Mouse (Mus musculus) liver, adult (tissue): ENCODE measurements around the gene Dis3l2.

ENCODE experiments used
- GATA4 ChIP-seq: IDR thresholded peaks from 2 replicates; pipeline ENCODE4 v1.6.1; 2014; ENCODE audit warnings: mild to moderate bottlenecking, low read length; ENCODE audit not compliant: insufficient replicate concordance

Gene Dis3l2

DNA sequence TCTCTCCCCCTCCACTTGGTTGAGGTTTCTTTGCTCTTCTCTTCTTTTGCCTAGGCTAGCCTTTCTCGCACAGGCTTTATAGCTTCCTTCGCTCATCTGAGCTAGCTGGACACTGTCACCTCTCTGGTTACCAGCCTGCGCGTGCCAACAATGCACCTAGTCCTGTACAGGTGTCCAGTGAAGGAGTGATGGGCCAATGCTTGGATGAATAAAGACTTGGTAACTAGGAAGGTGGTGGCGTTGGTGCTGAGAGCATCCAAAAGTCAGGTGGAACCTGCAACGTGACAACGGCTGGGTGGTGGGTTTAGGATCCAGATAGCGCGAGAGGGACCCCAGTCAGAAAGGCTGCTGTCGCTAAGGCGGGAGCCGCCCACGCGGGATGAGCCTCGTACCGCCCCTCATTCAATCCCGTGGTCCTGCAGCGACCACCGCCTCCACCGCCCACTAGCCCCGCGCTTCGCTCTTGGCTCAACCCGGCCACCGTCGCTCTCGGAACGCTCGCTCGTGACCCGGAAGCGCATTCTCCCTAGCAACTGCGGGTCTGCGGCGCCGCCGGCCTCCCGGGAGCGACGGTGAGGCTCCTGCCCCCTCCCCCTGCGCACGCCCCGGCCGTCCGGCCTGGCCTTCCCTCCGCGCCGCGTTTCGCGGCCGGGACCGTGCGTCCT is at the start of gene Dis3l2:
Dis3l2 (plus strand) TSS at position 509 of the 665 bp plus-strand sequence.
- no peak for TF ChIP-seq GATA4

- no peak for TF ChIP-seq GATA4
Measured at GRCm38 (mm10) chr1:86657071-86657470, 46.5 kb upstream of the Dis3l2 start.

GRCm38 (mm10) chr1:86665091-86665490 is 38.5 kb upstream of the Dis3l2 start:
- no peak for TF ChIP-seq GATA4

GRCm38 (mm10) chr1:86669552-86670273 is 33.9 kb upstream of the Dis3l2 start:
- TF ChIP-seq GATA4 = no peak

- no peak for TF ChIP-seq GATA4
Measured at GRCm38 (mm10) chr1:86670279-86671038, 33.1 kb upstream of the Dis3l2 start, which contains the start of gene Nppc. Gene Nppc (minus strand): TSS chr1:86670571.

DNA sequence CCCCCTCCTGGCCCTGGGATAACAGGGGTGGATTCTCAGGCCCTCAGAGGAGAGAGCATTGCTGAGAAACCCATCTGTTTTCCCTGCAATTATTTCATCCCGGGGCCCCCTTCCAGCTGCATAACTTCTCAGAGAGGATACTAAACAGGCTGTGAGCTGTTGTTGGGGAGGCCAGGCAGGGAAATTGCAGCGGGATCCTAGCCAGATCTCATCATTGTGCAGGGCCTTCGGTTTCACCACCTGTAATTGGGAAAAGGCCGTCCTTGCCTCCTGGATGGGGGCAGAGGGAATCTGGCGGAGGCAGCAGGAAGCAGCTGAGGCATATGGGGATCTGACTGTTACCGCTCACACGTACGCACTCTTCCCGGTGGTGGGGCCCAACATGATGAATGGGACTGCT is 29.2 kb upstream of the Dis3l2 start:
- no peak for TF ChIP-seq GATA4

- TF ChIP-seq GATA4 = no peak
Measured at GRCm38 (mm10) chr1:86675126-86675525, 28.5 kb upstream of the Dis3l2 start.

GRCm38 (mm10) chr1:86677624-86678023 is 26.0 kb upstream of the Dis3l2 start:
- TF ChIP-seq GATA4 = no peak

DNA sequence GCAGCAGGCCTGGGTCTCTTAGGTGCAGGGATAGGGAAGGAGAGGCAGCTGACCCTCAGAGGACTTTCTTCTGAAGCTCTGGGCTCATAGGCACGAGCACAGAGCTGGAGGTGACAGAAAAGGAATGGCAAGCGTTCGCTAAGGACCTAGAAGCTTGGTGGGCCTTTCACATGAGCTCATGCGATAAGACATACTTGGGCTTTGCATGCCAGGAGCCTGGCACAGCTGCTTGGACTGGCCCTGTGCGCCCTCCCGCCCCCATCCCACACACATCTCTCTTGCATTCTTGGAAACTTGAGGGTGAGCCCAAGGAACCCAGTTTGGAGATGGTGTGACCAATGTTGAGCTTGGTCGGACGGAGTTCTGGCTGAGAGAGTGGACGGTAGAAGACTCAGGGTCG is 24.9 kb upstream of the Dis3l2 start:
- no peak for TF ChIP-seq GATA4

DNA sequence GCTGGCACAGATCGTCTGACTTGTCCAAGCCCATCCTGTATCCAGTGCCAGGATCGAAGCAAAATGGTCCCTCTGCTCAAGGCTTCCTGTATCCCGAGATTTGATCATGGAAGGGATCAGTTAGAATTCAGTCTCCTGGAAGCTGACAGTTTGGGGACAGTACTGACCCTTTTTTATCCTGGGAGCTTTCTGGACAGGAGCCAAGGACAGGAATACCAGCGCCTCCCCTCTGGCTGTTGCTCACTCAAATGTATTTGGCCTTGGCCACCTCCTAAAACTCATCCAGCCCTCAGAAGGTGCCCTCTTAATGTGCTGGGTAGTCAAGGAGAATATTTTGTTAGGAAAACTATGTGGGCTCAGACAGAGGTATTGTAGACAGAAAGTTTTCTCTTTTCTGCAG is 16.4 kb upstream of the Dis3l2 start:
- no peak for TF ChIP-seq GATA4

- no peak for TF ChIP-seq GATA4
Measured at GRCm38 (mm10) chr1:86691027-86691426, 12.6 kb upstream of the Dis3l2 start.

GRCm38 (mm10) chr1:86696948-86697347 is 6.7 kb upstream of the Dis3l2 start:
- no peak for TF ChIP-seq GATA4

GRCm38 (mm10) chr1:86698721-86699120 is 4.9 kb upstream of the Dis3l2 start:
- no peak for TF ChIP-seq GATA4

DNA sequence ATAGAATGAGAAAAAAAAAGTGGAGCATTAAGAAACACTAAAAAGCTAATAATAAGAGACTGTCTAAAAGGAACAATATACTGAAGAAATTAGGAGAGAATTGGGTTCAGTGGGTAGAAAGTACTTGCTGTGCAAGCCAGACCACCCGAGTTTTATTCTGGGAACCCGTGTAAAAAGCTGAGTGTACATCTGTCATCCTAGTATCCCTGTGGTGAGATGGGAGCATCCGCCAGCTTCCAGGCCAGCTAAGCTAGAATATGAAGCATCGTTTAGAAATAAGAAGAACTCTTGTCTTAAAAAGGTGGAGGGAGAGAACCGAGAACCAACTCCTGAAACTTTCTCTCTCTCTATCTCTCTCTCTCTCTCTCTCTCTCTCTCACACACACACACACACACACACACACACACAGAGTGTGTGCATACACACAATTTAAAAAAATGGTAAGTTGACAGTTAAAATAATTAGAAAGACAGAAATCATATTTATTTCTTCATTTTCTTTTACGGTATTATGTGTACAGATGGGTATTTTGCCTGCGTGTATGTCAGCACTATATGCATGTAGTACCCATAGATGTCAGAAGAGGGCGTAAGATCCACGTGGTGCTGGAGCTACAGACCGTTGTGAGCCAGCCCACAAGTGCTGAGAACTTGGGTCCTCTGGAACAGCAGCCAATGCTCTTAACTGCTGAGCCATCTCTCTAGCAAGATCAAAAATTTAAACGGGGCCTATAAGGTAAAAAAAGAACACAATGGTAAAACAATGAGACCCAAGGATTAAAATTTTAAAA is 4.1 kb upstream of the Dis3l2 start:
- TF ChIP-seq GATA4 = no peak

GRCm38 (mm10) chr1:86700367-86700766 is 3.2 kb upstream of the Dis3l2 start:
- TF ChIP-seq GATA4 = no peak
